Mouse (Mus musculus) hindbrain, postnatal 0 days (tissue): ENCODE results near the gene Slc1a7. TPM values are rescaled to one million over a fixed set of nuclear protein-coding genes. Genes with fewer than 3 reads are reported as not detected.

Source experiments
- ATAC-seq: fragments of 200-750 bp; cut with Nextera tagmentation; 2 replicates; pipeline ENCODE4 v1.8.0; 2017; ENCODE audit warnings: mild to moderate bottlenecking, moderate TSS enrichment, moderate library complexity
- DNase-seq: peaks from one replicate; pipeline ENCODE4 v3.0.0-alpha.2; 2015; ENCODE audit warnings: low spot score
- H3K27ac ChIP-seq: fragments of 300-500 bp; sonication (generic); 2 replicates; pipeline ENCODE4 v1.5.1; 2014; ENCODE audit warnings: mild to moderate bottlenecking
- H3K27me3 ChIP-seq: fragments of 300-500 bp; sonication (generic); 2 replicates; pipeline ENCODE4 v1.6.1; 2014; ENCODE audit warnings: low read length, mixed read lengths; ENCODE audit not compliant: insufficient read depth
- H3K36me3 ChIP-seq: fragments of 300-500 bp; sonication (generic); 2 replicates; pipeline ENCODE4 v1.6.1; 2014; ENCODE audit warnings: low read length, mixed read lengths; ENCODE audit not compliant: insufficient read depth
- H3K4me1 ChIP-seq: fragments of 300-500 bp; sonication (generic); 2 replicates; pipeline ENCODE4 v1.6.1; 2014; ENCODE audit warnings: antibody characterized with exemption, low read length, mixed read lengths; ENCODE audit not compliant: insufficient read depth
- H3K4me2 ChIP-seq: fragments of 300-500 bp; sonication (generic); 2 replicates; pipeline ENCODE4 v1.6.1; 2014; ENCODE audit warnings: low read depth, mild to moderate bottlenecking, low read length, moderate library complexity, mixed read lengths
- H3K4me3 ChIP-seq: fragments of 300-500 bp; sonication (generic); 2 replicates; pipeline ENCODE4 v1.5.1; 2014; ENCODE audit warnings: low read length
- H3K9ac ChIP-seq: fragments of 300-500 bp; sonication (generic); replicated peaks from 2 replicates; pipeline ENCODE4 v1.6.1; 2014; ENCODE audit warnings: mild to moderate bottlenecking, low read length, moderate library complexity, mixed read lengths
- H3K9me3 ChIP-seq: fragments of 300-500 bp; sonication (generic); 2 replicates; pipeline ENCODE4 v1.6.1; 2016; ENCODE audit warnings: low read length, mixed read lengths
- CTCF ChIP-seq: IDR thresholded peaks from 2 replicates; pipeline ENCODE4 v1.5.1; 2016; ENCODE audit warnings: antibody characterized with exemption, control low read depth, low read depth
- WGBS: fragments of 180-500 bp; shearing (Covaris S2); extraction: QIAGEN DNeasy Blood & Tissue Kit; methylation state at CpG from one replicate; pipeline ENCODE4 v1.1.7; 2014; 5-methylcytosine and 5-hydroxymethylcytosine counted together
- polyA plus RNA-seq: library from polyadenylated mRNA; unstranded; fragments of >200 nt; fragmentation: Nextera tagmentation; extraction: Ambion mirVana; gene quantifications from 2 replicates; pipeline ENCODE4 v1.2.1, GENCODE M21; 2015
- total RNA-seq: library from RNA; depleted of rRNA; stranded (reverse); fragments of >200 nt; gene quantifications from 2 replicates; pipeline ENCODE4 v1.2.3, GENCODE M21; 2014

Slc1a7 gene
- total and polyA plus RNA-seq, 2 experiments from 2014 or later = 0.05 TPM; not detected in 1

DNA sequence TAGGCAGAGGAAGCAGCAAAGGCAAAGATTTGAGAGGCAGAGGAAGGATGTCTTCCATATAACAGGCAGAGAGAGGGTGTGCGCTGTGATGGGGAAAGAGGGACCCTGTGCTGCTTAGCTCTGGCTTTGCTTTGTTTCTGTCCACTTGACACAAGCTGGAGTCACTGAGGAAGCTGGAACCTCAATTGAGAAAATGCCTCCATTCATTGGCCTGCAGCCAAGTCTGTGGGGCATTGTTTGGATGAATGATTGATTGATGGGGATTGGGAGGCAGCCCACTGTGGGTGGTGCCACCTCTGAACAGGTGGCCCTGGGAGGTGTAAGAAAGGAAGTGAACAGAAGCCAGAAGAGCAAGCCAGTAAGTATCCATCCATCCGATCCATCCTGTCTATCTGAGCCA is 5.3 kb upstream of the Slc1a7 start:
- ATAC-seq (0 out of 2 replicates have a peak, but pooled peaks have one; percentile 27), DNase-seq (no peak)
- Histone ChIP-seq H3K4me2 (no peak overlapping the region), H3K9me3 (no peaks in the 10 kb centered on the region), H3K27me3 (no peaks in the 10 kb centered on the region), H3K27ac (no peak overlapping the region), H3K4me1 (0 out of 2 replicates have a peak, but pooled peaks cover 4% of the 10 kb centered on the region), H3K9ac (no peak overlapping the region), H3K36me3 (no peaks in the 10 kb centered on the region), H3K4me3 (no peak overlapping the region)
- WGBS = 67% methylated on average over 2 of the region's 2 CpGs
- TF ChIP-seq CTCF = no peak

DNA sequence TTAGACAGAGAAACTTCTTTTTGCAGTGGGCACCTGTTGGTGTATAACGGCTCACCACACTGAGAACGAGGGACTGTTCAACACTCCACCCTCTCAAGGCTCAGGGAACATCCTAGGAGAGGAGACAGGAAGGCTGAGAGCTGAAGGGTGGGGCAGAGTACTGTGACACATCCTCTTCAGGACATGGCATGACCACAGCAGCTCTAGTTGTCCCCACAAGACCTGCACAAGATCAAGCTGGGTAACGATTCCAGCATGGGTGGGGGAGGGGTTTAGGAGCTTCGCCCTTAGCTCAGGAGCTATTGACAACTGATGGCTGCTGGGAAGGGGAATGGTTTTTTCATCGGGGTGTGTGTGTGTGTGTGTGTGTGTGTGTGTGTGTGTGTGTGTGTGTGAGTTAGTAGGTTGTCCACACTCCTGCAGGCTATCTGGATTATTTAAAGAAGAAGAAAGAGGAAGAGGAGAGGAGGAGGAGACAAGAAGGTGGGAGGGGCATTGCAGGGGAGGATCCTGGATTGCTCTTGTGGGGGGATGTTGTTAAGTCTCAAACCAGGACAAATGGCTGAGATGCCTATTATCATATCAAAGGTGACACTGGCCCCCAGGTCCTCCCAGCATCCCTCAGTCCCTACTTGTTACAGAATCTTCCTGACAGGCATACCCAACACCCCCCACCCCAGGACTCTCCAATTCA is 1.6 kb upstream of the Slc1a7 start:
- no peaks in the 10 kb centered on the region for H3K36me3 ChIP-seq
- H3K27ac ChIP-seq = no peak overlapping the region
- H3K9me3 ChIP-seq = no peaks in the 10 kb centered on the region
- H3K27me3 ChIP-seq = no peaks in the 10 kb centered on the region
- no peak overlapping the region for H3K4me3 ChIP-seq
- DNase-seq (no peak), ATAC-seq (no peak)
- TF ChIP-seq CTCF = no peak
- H3K9ac ChIP-seq = no peak overlapping the region
- H3K4me2 ChIP-seq = no peak overlapping the region
- H3K4me1 ChIP-seq = 0 out of 2 replicates have a peak, but pooled peaks cover 4% of the 10 kb centered on the region
- WGBS = 58% methylated on average over 5 of the region's 5 CpGs

GRCm38 (mm10) chr4:107969781-107970180 is 1.6 kb downstream of the Slc1a7 start:
- no peak for TF ChIP-seq CTCF
- no peaks in the 10 kb centered on the region for H3K9me3 ChIP-seq
- no peak overlapping the region for H3K9ac ChIP-seq
- no peak overlapping the region for H3K4me2 ChIP-seq
- H3K27ac ChIP-seq = no peak overlapping the region
- H3K4me3 ChIP-seq = no peak overlapping the region
- DNase-seq (no peak), ATAC-seq (no peak)
- no peaks in the 10 kb centered on the region for H3K36me3 ChIP-seq
- H3K27me3 ChIP-seq = no peaks in the 10 kb centered on the region
- H3K4me1 ChIP-seq = no peaks in the 10 kb centered on the region

DNA sequence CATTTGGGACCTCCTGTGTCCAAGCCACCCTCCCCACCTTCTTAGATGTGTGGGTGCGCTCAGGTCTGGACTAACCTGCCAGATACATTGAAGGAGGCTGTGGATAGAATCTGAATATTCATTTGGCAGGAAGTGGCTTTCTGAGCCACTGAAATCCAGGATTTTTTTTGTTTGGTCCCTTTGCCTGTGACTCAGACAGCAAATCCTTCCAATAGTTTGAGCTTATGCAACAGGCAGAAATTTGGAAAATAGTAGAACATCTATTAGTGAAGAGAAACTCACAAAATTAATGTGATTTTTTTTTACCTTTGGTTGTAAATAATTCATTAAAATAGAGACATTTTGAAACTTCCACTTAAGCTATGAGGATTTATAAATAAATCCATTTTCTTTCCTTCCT is 3.0 kb downstream of the Slc1a7 start:
- Histone ChIP-seq H3K9me3 (no peaks in the 10 kb centered on the region), H3K9ac (no peak overlapping the region), H3K27me3 (no peaks in the 10 kb centered on the region), H3K36me3 (no peaks in the 10 kb centered on the region), H3K4me2 (no peak overlapping the region), H3K27ac (no peak overlapping the region), H3K4me3 (no peak overlapping the region), H3K4me1 (no peaks in the 10 kb centered on the region)
- WGBS = 91% methylated on average over 1 of the region's 1 CpGs
- ATAC-seq (no peak), DNase-seq (no peak)
- no peak for TF ChIP-seq CTCF

- TF ChIP-seq CTCF = no peak
- Histone ChIP-seq H3K4me3 (no peak overlapping the region), H3K36me3 (no peaks in the 10 kb centered on the region), H3K4me2 (no peak overlapping the region), H3K27me3 (no peaks in the 10 kb centered on the region), H3K9me3 (no peaks in the 10 kb centered on the region), H3K27ac (0 out of 2 replicates have a peak overlapping the region, but pooled peaks have one; percentile 22), H3K9ac (no peak overlapping the region), H3K4me1 (peaks cover 3% of the 10 kb centered on the region; the same call in 1 of the 2 replicates)
- ATAC-seq (peak; percentile 43; the same call in 1 of the 2 replicates), DNase-seq (peak; percentile 66)
- 56% methylated on average over 11 of the region's 11 CpGs for WGBS
Observed at GRCm38 (mm10) chr4:107974527-107974926, 6.4 kb downstream of the Slc1a7 start.

DNA sequence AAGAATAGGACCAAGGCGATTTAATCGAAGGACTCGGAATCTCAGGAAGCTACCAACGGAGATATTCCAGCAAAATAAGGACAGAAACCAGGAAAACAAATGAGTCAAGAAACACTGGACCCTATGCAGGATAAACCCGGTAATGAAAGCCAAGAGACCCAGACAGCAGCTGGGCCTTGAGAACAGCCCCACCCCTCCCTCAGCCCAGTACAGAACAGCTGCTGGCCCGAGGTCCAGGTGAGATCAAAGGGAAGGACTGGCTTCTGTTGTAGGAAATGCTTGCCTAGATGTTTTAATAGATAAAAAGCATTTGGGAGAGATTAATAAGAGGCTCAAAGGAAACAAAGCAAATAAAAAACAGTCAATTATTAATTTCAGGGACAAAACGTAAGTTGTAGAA is 6.9 kb downstream of the Slc1a7 start:
- DNase-seq (no peak), ATAC-seq (no peak)
- H3K27ac ChIP-seq = 0 out of 2 replicates have a peak overlapping the region, but pooled peaks have one; percentile 22
- no peak overlapping the region for H3K9ac ChIP-seq
- peaks cover 4% of the 10 kb centered on the region for H3K4me1 ChIP-seq
- no peak overlapping the region for H3K4me3 ChIP-seq
- H3K4me2 ChIP-seq = no peak overlapping the region
- no peak for TF ChIP-seq CTCF
- H3K36me3 ChIP-seq = no peaks in the 10 kb centered on the region
- 65% methylated on average over 7 of the region's 7 CpGs for WGBS
- H3K27me3 ChIP-seq = no peaks in the 10 kb centered on the region
- no peaks in the 10 kb centered on the region for H3K9me3 ChIP-seq

DNA sequence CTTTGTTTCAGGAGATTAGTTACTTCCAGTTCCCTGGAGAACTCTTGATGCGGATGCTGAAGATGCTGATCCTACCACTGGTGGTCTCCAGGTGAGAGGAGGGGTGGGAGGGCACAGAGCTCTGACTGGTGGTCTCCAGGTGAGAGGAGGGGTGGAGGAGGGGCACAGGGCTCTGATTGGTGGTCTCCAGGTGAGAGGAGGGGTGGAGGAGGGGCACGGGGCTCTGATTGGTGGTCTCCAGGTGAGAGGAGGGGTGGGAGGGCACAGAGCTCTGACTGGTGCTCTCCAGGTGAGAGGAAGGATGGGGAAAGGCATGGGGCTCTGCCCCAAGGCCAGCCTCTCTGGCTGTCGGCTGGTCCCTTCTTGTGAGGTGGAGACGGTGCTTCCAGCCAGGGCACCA is 9.5 kb downstream of the Slc1a7 start:
- TF ChIP-seq CTCF = no peak
- Histone ChIP-seq H3K9ac (no peak overlapping the region), H3K4me2 (no peak overlapping the region), H3K27ac (no peak overlapping the region), H3K9me3 (no peaks in the 10 kb centered on the region), H3K4me3 (no peak overlapping the region), H3K36me3 (no peaks in the 10 kb centered on the region), H3K27me3 (no peaks in the 10 kb centered on the region), H3K4me1 (peaks cover 8% of the 10 kb centered on the region)
- ATAC-seq (no peak), DNase-seq (no peak)
- WGBS = 60% methylated on average over 4 of the region's 4 CpGs
